Mouse (Mus musculus) heart, embryonic 16.5 days (tissue): ENCODE results near the gene 1300017J02Rik. TPM values are rescaled to one million over a fixed set of nuclear protein-coding genes. Genes with fewer than 3 reads are reported as not detected.

Source experiments
- ATAC-seq: fragments of 200-750 bp; cut with Nextera tagmentation; replicated peaks from 2 replicates; pipeline ENCODE4 v1.8.0; 2017; ENCODE audit warnings: moderate number of reproducible peaks; ENCODE audit not compliant: insufficient read depth, low FRiP score; ENCODE audit errors: extremely low read depth
- H3K27ac ChIP-seq: fragments of 300-500 bp; sonication (generic); 2 replicates; pipeline ENCODE4 v1.5.1; 2014; ENCODE audit warnings: mild to moderate bottlenecking, low read length, control low read depth, moderate library complexity
- H3K27me3 ChIP-seq: fragments of 300-500 bp; sonication (generic); 2 replicates; pipeline ENCODE4 v1.6.1; 2014; ENCODE audit warnings: low read length, mixed read lengths; ENCODE audit not compliant: control insufficient read depth, insufficient read depth
- H3K36me3 ChIP-seq: fragments of 300-500 bp; sonication (generic); 2 replicates; pipeline ENCODE4 v1.6.1; 2014; ENCODE audit not compliant: control insufficient read depth, insufficient read depth
- H3K4me1 ChIP-seq: fragments of 300-500 bp; sonication (generic); 2 replicates; pipeline ENCODE4 v1.6.1; 2014; ENCODE audit warnings: low read length, mixed read lengths; ENCODE audit not compliant: control insufficient read depth, insufficient read depth
- H3K4me2 ChIP-seq: fragments of 300-500 bp; sonication (generic); 2 replicates; pipeline ENCODE4 v1.6.1; 2014; ENCODE audit warnings: low read depth, mild to moderate bottlenecking, control low read depth, low read length
- H3K4me3 ChIP-seq: fragments of 300-500 bp; sonication (generic); 2 replicates; pipeline ENCODE4 v1.5.1; 2014; ENCODE audit warnings: mild to moderate bottlenecking, control low read depth, low read length
- H3K9ac ChIP-seq: fragments of 300-500 bp; sonication (generic); 2 replicates; pipeline ENCODE4 v1.6.1; 2014; ENCODE audit warnings: low read length, control low read depth
- H3K9me3 ChIP-seq: fragments of 300-500 bp; sonication (generic); replicated peaks from 2 replicates; pipeline ENCODE4 v1.6.1; 2016; ENCODE audit warnings: low read length; ENCODE audit not compliant: control insufficient read depth
- WGBS: fragments of 180-500 bp; shearing (Covaris S2); extraction: QIAGEN DNeasy Blood & Tissue Kit; methylation state at CpG from one replicate; pipeline ENCODE4 v1.1.7; 2014; 5-methylcytosine and 5-hydroxymethylcytosine counted together
- polyA plus RNA-seq: library from polyadenylated mRNA; unstranded; fragments of >200 nt; fragmentation: Nextera tagmentation; extraction: Ambion mirVana; gene quantifications from 2 replicates; pipeline ENCODE4 v1.2.1, GENCODE M21; 2015

The 1300017J02Rik gene
- polyA plus RNA-seq, 1 experiment from 2014 or later: 1.0 TPM

DNA sequence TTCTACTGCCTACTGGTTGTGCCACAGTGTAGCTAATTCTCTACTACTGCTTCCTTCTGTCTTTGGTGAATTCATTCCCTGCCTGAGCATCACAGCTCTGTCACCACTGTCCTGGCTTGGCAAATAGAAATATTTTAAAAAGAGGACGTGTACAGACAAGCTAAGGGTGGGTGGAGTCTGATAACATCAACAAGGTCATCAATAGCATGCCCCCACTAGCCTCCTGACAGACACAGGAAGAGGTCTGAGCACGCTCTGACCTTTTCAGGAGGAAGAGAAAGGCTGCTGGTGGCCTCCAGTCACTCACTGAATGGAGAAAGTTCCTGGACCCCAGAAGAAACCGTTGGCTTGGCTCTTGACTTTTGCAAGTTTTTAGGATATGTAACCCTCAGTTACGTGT is 18.5 kb downstream of the 1300017J02Rik start:
- Histone ChIP-seq H3K36me3 (no peaks in the 10 kb centered on the region), H3K9me3 (no peaks in the 10 kb centered on the region), H3K4me3 (no peak overlapping the region), H3K4me2 (no peak overlapping the region), H3K9ac (no peak overlapping the region), H3K27me3 (no peaks in the 10 kb centered on the region), H3K4me1 (no peaks in the 10 kb centered on the region), H3K27ac (no peak overlapping the region)
- WGBS: 53% methylated on average over 4 of the region's 4 CpGs
- no peak for ATAC-seq

DNA sequence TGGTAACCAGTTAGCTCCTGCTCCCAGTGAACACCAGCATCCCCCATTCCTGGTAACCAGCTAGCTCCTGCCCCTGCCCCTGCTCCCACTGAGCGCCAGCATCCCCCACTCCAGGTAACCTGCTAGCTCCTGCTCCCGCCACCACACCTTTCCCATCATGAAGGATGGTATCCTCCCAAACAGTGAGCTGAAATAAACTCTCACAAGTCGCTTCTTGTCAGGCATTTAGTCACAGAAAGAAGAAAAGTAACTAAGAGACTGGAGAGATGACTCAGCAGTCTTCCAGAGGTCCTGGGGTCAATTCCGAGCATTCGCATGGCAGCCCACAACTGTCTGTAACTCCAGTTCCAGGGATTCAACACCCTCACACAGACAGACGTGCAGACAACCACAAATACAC is 28.0 kb downstream of the 1300017J02Rik start:
- Histone ChIP-seq H3K27ac (no peak overlapping the region), H3K4me2 (no peak overlapping the region), H3K4me1 (no peaks in the 10 kb centered on the region), H3K9ac (no peak overlapping the region), H3K9me3 (no peaks in the 10 kb centered on the region), H3K27me3 (no peaks in the 10 kb centered on the region), H3K36me3 (no peaks in the 10 kb centered on the region), H3K4me3 (no peak overlapping the region)
- WGBS: 86% methylated on average over 6 of the region's 6 CpGs
- ATAC-seq: no peak

DNA sequence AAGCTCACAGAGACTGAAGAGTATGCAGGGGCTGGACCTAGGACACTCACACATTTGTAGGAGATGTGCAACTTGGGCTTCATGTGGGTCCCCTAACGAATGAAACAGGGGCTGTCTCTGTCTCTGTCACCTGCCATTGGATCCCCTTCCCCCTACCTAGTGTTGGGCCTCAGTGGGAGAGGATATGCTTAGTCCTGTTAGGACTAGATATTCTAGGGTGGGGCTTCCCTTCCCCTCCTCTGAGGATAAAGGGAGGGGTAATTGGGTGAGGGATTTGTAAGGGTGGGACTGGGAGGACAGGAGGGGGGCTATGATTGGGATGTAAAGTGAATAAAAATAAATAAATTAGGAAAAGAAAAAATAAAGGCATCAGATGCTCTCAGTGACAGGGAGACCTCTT is 29.2 kb downstream of the 1300017J02Rik start:
- Histone ChIP-seq H3K4me2 (no peak overlapping the region), H3K36me3 (no peaks in the 10 kb centered on the region), H3K9ac (no peak overlapping the region), H3K27me3 (no peaks in the 10 kb centered on the region), H3K4me3 (no peak overlapping the region), H3K9me3 (no peaks in the 10 kb centered on the region), H3K4me1 (no peaks in the 10 kb centered on the region), H3K27ac (no peak overlapping the region)
- WGBS: 100% methylated on average over 1 of the region's 1 CpGs
- ATAC-seq: no peak

DNA sequence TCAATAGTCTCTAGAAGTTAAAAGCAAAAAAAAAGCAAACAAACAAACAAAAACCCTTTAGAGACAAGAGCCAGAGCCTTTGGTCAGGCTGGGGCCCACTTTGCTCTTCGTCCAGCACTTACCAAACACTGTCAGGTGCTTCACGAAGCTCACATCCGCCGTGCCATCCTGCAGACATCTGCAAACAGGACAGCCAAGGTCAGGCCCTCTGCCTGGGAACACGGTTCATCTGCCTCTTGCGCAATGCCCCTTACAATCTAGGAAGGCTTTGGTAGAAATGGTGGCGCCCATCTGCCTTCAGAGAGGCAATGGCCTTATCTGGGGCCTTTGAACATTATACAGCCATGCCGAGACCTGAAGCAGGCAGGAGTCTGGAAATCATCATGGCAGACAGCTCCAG is 30.1 kb downstream of the 1300017J02Rik start:
- Histone ChIP-seq H3K9ac (no peak overlapping the region), H3K4me2 (no peak overlapping the region), H3K9me3 (no peaks in the 10 kb centered on the region), H3K4me3 (no peak overlapping the region), H3K36me3 (no peaks in the 10 kb centered on the region), H3K27ac (no peak overlapping the region), H3K27me3 (no peaks in the 10 kb centered on the region), H3K4me1 (no peaks in the 10 kb centered on the region)
- no peak for ATAC-seq
- WGBS: 58% methylated on average over 8 of the region's 8 CpGs

DNA sequence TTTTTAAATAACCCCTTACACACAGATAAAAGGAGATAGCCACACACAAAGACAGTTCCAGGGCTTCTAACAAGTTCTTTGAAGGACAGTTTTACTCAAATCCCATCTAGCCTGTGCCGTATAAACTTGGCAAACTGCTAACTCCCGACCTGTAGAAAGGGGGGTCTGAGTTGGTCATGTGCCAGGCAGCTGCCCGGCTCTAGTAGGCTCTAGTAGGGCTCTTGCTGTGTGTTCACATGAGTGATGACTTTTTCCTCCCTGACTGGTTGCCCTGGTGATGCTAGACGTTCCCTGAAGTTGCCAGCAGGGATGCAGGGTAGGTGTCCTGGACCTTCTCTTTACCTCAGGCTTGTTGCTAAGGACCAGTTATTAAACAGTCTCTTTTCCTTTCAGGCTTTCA is 33.8 kb downstream of the 1300017J02Rik start:
- H3K4me3 ChIP-seq: no peak overlapping the region
- no peak for ATAC-seq

DNA sequence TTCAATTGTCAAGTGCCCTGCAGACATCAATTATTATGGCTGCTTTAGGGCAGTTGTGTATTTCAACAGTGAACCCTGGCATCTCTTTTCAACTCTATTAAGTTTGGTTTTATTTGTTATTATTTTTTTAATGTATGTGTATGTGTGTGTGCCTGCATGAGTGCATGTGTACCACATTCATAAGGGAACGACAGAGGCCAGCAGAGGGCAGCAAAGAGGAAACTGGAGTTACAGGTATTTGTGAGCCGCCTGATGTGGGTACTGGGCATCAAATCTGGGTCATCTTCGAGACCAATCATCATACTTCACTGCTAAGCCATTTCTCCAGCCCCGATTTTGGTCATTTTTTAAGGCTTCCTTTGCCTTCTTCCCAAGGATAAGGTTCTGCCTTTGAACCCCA is 39.1 kb downstream of the 1300017J02Rik start:
- Histone ChIP-seq H3K36me3 (no peaks in the 10 kb centered on the region), H3K4me1 (no peaks in the 10 kb centered on the region), H3K27me3 (no peaks in the 10 kb centered on the region), H3K9ac (no peak overlapping the region), H3K27ac (no peak overlapping the region), H3K4me2 (no peak overlapping the region), H3K9me3 (0 out of 2 replicates have a peak, but pooled peaks cover 4% of the 10 kb centered on the region), H3K4me3 (no peak overlapping the region)
- no peak for ATAC-seq
- WGBS: 78% methylated on average over 4 of the region's 4 CpGs

More for the DNA sequence above, 33.8 kb downstream of the 1300017J02Rik start:
- WGBS: 14% methylated on average over 4 of the region's 4 CpGs
- Histone ChIP-seq H3K4me2 (no peak overlapping the region), H3K27ac (no peak overlapping the region), H3K9ac (no peak overlapping the region), H3K36me3 (no peaks in the 10 kb centered on the region), H3K4me1 (no peaks in the 10 kb centered on the region), H3K27me3 (no peaks in the 10 kb centered on the region), H3K9me3 (0 out of 2 replicates have a peak, but pooled peaks cover under 1% of the 10 kb centered on the region)

DNA sequence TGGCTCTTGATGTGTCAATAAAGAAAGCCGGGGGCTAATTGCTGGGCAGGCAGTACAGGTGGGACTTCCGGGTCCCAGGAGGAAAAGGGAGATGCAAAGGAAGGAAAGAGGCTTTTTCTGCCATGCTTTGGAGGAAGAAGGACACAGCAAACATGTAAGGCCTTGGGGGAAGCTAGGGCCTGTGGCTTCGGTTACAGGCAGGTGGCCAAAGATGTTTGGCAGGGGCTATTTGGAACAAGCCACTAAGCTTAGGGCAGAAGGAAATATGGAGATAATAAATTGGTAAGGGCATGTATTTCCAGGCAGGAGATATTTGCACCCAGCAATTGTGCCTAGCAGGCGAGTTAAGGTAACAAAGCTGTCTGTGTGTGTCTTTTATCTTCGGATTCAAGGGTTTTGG is 52.0 kb downstream of the 1300017J02Rik start:
- Histone ChIP-seq H3K4me2 (no peak overlapping the region), H3K9me3 (peaks cover 4% of the 10 kb centered on the region), H3K27me3 (no peaks in the 10 kb centered on the region), H3K4me1 (no peaks in the 10 kb centered on the region; the same call in 1 of the 2 replicates), H3K36me3 (no peaks in the 10 kb centered on the region), H3K4me3 (no peak overlapping the region), H3K27ac (no peak overlapping the region), H3K9ac (no peak overlapping the region)
- 69% methylated on average over 5 of the region's 5 CpGs for WGBS
- no peak for ATAC-seq

DNA sequence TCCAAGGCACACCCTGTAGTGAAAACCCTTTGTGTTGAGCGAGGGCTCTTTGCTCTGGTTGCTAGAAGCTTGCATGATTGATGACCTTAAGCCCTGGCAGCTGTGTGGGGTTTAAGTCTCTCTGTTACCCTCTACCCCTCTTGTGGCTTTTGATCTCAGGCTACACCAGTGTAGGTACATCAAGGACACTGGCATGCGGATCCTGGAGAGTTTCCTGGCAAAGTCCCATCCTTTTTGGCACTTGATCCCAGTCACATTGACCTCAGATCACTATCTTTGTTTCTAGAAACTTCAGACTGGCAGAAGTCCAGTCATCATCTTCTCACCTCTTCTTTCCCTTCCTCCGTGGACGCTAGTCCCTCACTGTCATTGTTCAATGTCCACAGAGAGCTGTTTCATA is 56.3 kb downstream of the 1300017J02Rik start:
- Histone ChIP-seq H3K27me3 (no peaks in the 10 kb centered on the region), H3K9ac (no peak overlapping the region), H3K4me2 (no peak overlapping the region), H3K36me3 (no peaks in the 10 kb centered on the region), H3K4me3 (no peak overlapping the region), H3K4me1 (no peaks in the 10 kb centered on the region; the same call in 1 of the 2 replicates), H3K9me3 (peaks cover 2% of the 10 kb centered on the region), H3K27ac (no peak overlapping the region)
- WGBS: 30% methylated on average over 4 of the region's 4 CpGs
- no peak for ATAC-seq

DNA sequence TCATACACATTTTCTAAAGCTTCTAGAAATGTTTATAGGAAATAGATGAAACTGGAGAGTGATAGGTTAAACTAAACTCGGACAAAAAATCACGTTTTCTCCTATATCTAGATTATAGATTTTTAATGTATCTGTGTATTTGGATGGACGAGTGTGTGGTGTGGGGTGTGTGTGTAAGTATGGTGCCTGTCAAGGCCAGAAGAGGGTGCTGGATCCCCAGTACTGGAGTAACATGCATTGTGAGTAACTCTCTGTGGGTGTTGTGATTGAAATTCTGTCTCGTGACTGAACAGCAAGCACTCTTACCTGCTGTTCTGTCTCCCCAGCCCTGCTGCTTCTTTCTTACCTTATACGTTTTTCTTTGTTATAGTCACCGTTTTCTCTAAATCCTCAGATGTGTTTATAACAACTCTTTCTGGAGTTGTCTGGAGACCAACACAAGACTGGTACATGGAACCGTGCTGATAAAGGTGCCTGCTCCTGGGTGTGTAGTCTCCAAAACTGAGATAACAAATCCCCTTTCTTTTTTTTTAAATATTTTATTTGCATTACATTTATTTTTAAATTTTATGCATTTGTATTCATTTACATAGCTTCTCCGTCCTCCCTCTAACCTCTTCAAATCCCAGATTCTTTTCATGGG is 58.2 kb downstream of the 1300017J02Rik start:
- no peak overlapping the region for H3K4me2 ChIP-seq
- WGBS: 79% methylated on average over 8 of the region's 8 CpGs
- no peaks in the 10 kb centered on the region for H3K9me3 ChIP-seq
- H3K36me3 ChIP-seq: no peaks in the 10 kb centered on the region
- H3K9ac ChIP-seq: no peak overlapping the region
- no peak for ATAC-seq
- no peak overlapping the region for H3K4me3 ChIP-seq
- no peaks in the 10 kb centered on the region for H3K4me1 ChIP-seq
- no peaks in the 10 kb centered on the region for H3K27me3 ChIP-seq
- H3K27ac ChIP-seq: no peak overlapping the region
